Mouse (Mus musculus) MEL (cell line): ENCODE results near the gene Brsk1. TPM values are rescaled to one million over a fixed set of nuclear protein-coding genes. Genes with fewer than 3 reads are reported as not detected.

ENCODE experiments used
- DNase-seq: peaks from one replicate; pipeline ENCODE4 v3.0.0; 2011; ENCODE audit warnings: low read depth, low spot score
- H3K27ac ChIP-seq: 2 replicates; pipeline ENCODE4 v1.5.1; 2012; ENCODE audit warnings: low read depth, mild to moderate bottlenecking, control low read depth, low read length, moderate library complexity; ENCODE audit not compliant: control insufficient read depth
- H3K27me3 ChIP-seq, 2 experiments: fragments of 150-350 bp in 1 of 2; sonication (generic) in 1 of 2; 2 replicates each; pipeline ENCODE4 v1.6.1; 2012; ENCODE audit warnings: low read length in 2 of 2, mild to moderate bottlenecking in 2 of 2, improper control_type of control experiment in 1 of 2, moderate library complexity in 1 of 2; ENCODE audit not compliant: insufficient read depth in 2 of 2, control insufficient read depth in 1 of 2
- H3K36me3 ChIP-seq, 2 experiments: 2 replicates each; pipeline ENCODE4 v1.6.1; 2012 to 2014; ENCODE audit warnings: low read length in 2 of 2, improper control_type of control experiment in 1 of 2, inconsistent platforms in 1 of 2, mild to moderate bottlenecking in 1 of 2; ENCODE audit not compliant: insufficient read depth in 2 of 2, control insufficient read depth in 1 of 2
- H3K4me1 ChIP-seq, 2 experiments: fragments of 150-350 bp in 1 of 2; sonication (generic) in 1 of 2; 2 replicates each; pipeline ENCODE4 v1.6.1; 2012; ENCODE audit warnings: low read length in 2 of 2, improper control_type of control experiment in 1 of 2, mild to moderate bottlenecking in 1 of 2; ENCODE audit not compliant: insufficient read depth in 2 of 2, control insufficient read depth in 1 of 2
- H3K4me3 ChIP-seq, 2 experiments: fragments of 150-350 bp in 1 of 2; sonication (generic) in 1 of 2; 2 replicates each; pipeline ENCODE4 v1.5.1; 2012; ENCODE audit warnings: low read depth in 2 of 2, low read length in 2 of 2, mild to moderate bottlenecking in 2 of 2, moderate library complexity in 2 of 2, control low read depth in 1 of 2, improper control_type of control experiment in 1 of 2; ENCODE audit not compliant: control insufficient read depth in 1 of 2, insufficient read depth in 1 of 2
- H3K79me2 ChIP-seq: 2 replicates; pipeline ENCODE4 v1.6.1; 2012; ENCODE audit warnings: mild to moderate bottlenecking, low read length, moderate library complexity; ENCODE audit not compliant: control insufficient read depth, poor library complexity, insufficient read depth
- H3K9ac ChIP-seq: 2 replicates; pipeline ENCODE4 v1.6.1; 2012; ENCODE audit warnings: low read depth, mild to moderate bottlenecking, control low read depth, low read length, moderate library complexity; ENCODE audit not compliant: control insufficient read depth, poor library complexity, severe bottlenecking
- H3K9me3 ChIP-seq: fragments of 150-350 bp; sonication (generic); replicated peaks from 2 replicates; pipeline ENCODE4 v1.6.1; 2012; ENCODE audit warnings: mild to moderate bottlenecking, low read length, improper control_type of control experiment, moderate library complexity; ENCODE audit not compliant: insufficient read depth
- BHLHE40 ChIP-seq: IDR thresholded peaks from 2 replicates; pipeline ENCODE4 v1.6.1; 2012; ENCODE audit warnings: low read depth, mild to moderate bottlenecking, inconsistent platforms, low read length, improper control_type of control experiment, borderline replicate concordance
- CTCF ChIP-seq, 3 experiments: IDR thresholded peaks in 2 of 3; conservative IDR thresholded peaks in 1 of 3; 2 replicates each; pipeline ENCODE4 v1.5.1; 2011 to 2012; ENCODE audit warnings: low read length in 3 of 3, low read depth in 2 of 3, mild to moderate bottlenecking in 2 of 3, improper control_type of control experiment in 1 of 3, inconsistent platforms in 1 of 3, mixed read lengths in 1 of 3, moderate library complexity in 1 of 3; ENCODE audit not compliant: control insufficient read depth in 1 of 3, insufficient read depth in 1 of 3, poor library complexity in 1 of 3, severe bottlenecking in 1 of 3
- ETS1 ChIP-seq: IDR thresholded peaks from 2 replicates; pipeline ENCODE4 v1.6.1; 2012; ENCODE audit warnings: low read depth, mild to moderate bottlenecking, inconsistent platforms, low read length, improper control_type of control experiment, moderate library complexity
- GATA1 ChIP-seq: IDR thresholded peaks from 2 replicates; pipeline ENCODE4 v1.6.1; 2011; ENCODE audit warnings: low read depth, low read length, improper control_type of control experiment
- HCFC1 ChIP-seq: IDR thresholded peaks from 2 replicates; pipeline ENCODE4 v1.6.1; 2012; ENCODE audit warnings: low read depth, mild to moderate bottlenecking, inconsistent platforms, low read length, improper control_type of control experiment, moderate library complexity
- JUND ChIP-seq: IDR thresholded peaks from 2 replicates; pipeline ENCODE4 v1.6.1; 2011; ENCODE audit warnings: low read depth, mild to moderate bottlenecking, improper control_type of control experiment, low read length
- MEF2A ChIP-seq: IDR thresholded peaks from 2 replicates; pipeline ENCODE4 v1.6.1; 2014; ENCODE audit warnings: low read depth, mild to moderate bottlenecking, inconsistent platforms, low read length, improper control_type of control experiment; ENCODE audit not compliant: poor library complexity, insufficient replicate concordance, severe bottlenecking; ENCODE audit errors: extremely low read depth
- MXI1 ChIP-seq: IDR thresholded peaks from 2 replicates; pipeline ENCODE4 v1.6.1; 2011; ENCODE audit warnings: mild to moderate bottlenecking, low read depth, low read length, improper control_type of control experiment
- MYB ChIP-seq: IDR thresholded peaks from 2 replicates; pipeline ENCODE4 v1.6.1; 2011; ENCODE audit warnings: mild to moderate bottlenecking, low read depth, low read length, improper control_type of control experiment
- NELFE ChIP-seq: IDR thresholded peaks from 2 replicates; pipeline ENCODE4 v1.6.1; 2011; ENCODE audit warnings: low read depth, low read length, improper control_type of control experiment
- POLR2AphosphoS5 ChIP-seq: IDR thresholded peaks from 2 replicates; pipeline ENCODE4 v1.6.1; 2012; ENCODE audit warnings: low read depth, borderline replicate concordance, mild to moderate bottlenecking, inconsistent platforms, low read length, moderate library complexity, mixed read lengths
- RAD21 ChIP-seq: IDR thresholded peaks from 2 replicates; pipeline ENCODE4 v1.6.1; 2011; ENCODE audit warnings: mild to moderate bottlenecking, low read depth, low read length, improper control_type of control experiment
- SIN3A ChIP-seq: IDR thresholded peaks from 2 replicates; pipeline ENCODE4 v1.6.1; 2012; ENCODE audit warnings: low read length, improper control_type of control experiment, inconsistent platforms
- SMC3 ChIP-seq: IDR thresholded peaks from 2 replicates; pipeline ENCODE4 v1.6.1; 2011; ENCODE audit warnings: low read depth, low read length, improper control_type of control experiment
- TBP ChIP-seq: IDR thresholded peaks from 2 replicates; pipeline ENCODE4 v1.8.0; 2011; ENCODE audit warnings: low read depth, low read length, improper control_type of control experiment
- ZC3H11A ChIP-seq: IDR thresholded peaks from 2 replicates; pipeline ENCODE4 v1.6.1; 2012; ENCODE audit warnings: low read depth, mild to moderate bottlenecking, inconsistent platforms, low read length, improper control_type of control experiment
- polyA plus RNA-seq, 2 experiments: library from polyadenylated mRNA; stranded (reverse) in 1 of 2; unstranded in 1 of 2; fragments of >175 nt in 1 of 2; fragments of >200 nt in 1 of 2; gene quantifications; 2 replicates each; pipeline versions ENCODE4 v1.2.1 to v1.2.4; 2012; ENCODE audit warnings: low replicate concordance in 2 of 2, low read depth in 1 of 2; ENCODE audit not compliant: insufficient read length in 2 of 2, insufficient read depth in 1 of 2, missing spikeins in 1 of 2
- total RNA-seq: library from RNA; depleted of rRNA; stranded (reverse); fragments of 300-350 nt; gene quantifications from 2 replicates; pipeline ENCODE4 v1.2.3, GENCODE M21; 2012

Gene Brsk1
- total and polyA plus RNA-seq, 3 experiments: 0.06 TPM; not detected in 2

GRCm38 (mm10) chr7:4703195-4703594 is 12.8 kb downstream of the Brsk1 start:
- no peak for DNase-seq
- no peaks in the 10 kb centered on the region for H3K4me1 ChIP-seq
- no peak overlapping the region for H3K9ac ChIP-seq
- no peak overlapping the region for H3K4me3 ChIP-seq
- TF ChIP-seq POLR2AphosphoS5 (no peak), SMC3 (peak; percentile 16; the same call in 1 of the 2 replicates), RAD21 (no peak; the same call in none of the 2 replicates), GATA1 (no peak), JUND (no peak)
- no peaks in the 10 kb centered on the region for H3K36me3 ChIP-seq
- H3K27me3 ChIP-seq: peaks cover 3 to 11% of the 10 kb centered on the region in 2 experiments
- no peaks in the 10 kb centered on the region for H3K9me3 ChIP-seq
- no peaks in the 10 kb centered on the region for H3K79me2 ChIP-seq
- no peak overlapping the region for H3K27ac ChIP-seq

GRCm38 (mm10) chr7:4705098-4705497 is 14.7 kb downstream of the Brsk1 start:
- DNase-seq: peak; percentile 78
- TF ChIP-seq MXI1 (no peak), CTCF (IDR thresholded peaks at IDR 0.05 in 2 of 3, conservative IDR thresholded peaks at IDR 0.05 in 1 of 3; ENCODE audit: control insufficient read depth in 1 of 3, insufficient read depth in 1 of 3, low read depth in 2 of 3, low read length in 3 of 3, poor library complexity in 1 of 3, severe bottlenecking in 1 of 3) (peak; percentile 77 to 92 (median 84)), SMC3 (peak; percentile 84), BHLHE40 (peak; percentile 29; the same call in 1 of the 2 replicates), RAD21 (peak; percentile 89), SIN3A (peak; percentile 32; the same call in 1 of the 2 replicates), ZC3H11A (peak; percentile 84), HCFC1 (peak; percentile 46; the same call in 1 of the 2 replicates), TBP (peak; percentile 81), NELFE (no peak)
- TF ChIP-seq, all 39 proteins: peak for 8
- Histone ChIP-seq H3K4me3 (peak overlapping the region in 1 of 2 experiments; percentile 33; a peak in 2 of 4 replicates), H3K27me3 (peaks cover 0 to 3% of the 10 kb centered on the region in 2 experiments; a peak in 2 of 4 replicates), H3K27ac (no peak overlapping the region), H3K79me2 (no peaks in the 10 kb centered on the region), H3K4me1 (no peaks in the 10 kb centered on the region), H3K9me3 (no peaks in the 10 kb centered on the region), H3K9ac (peak overlapping the region; percentile 64), H3K36me3 (no peaks in the 10 kb centered on the region)

- DNase-seq: no peak
- H3K4me3 ChIP-seq: no peak overlapping the region
- no peaks in the 10 kb centered on the region for H3K36me3 ChIP-seq
- H3K27ac ChIP-seq: no peak overlapping the region
- H3K4me1 ChIP-seq: 0 out of 4 replicates have a peak, but pooled peaks cover 0 to 2% of the 10 kb centered on the region in 2 experiments
- H3K79me2 ChIP-seq: no peaks in the 10 kb centered on the region
- H3K9me3 ChIP-seq: no peaks in the 10 kb centered on the region
- TF ChIP-seq ETS1 (no peak), MYB (no peak), MEF2A (no peak)
- H3K27me3 ChIP-seq: no peaks in the 10 kb centered on the region
- no peak overlapping the region for H3K9ac ChIP-seq
Measured at GRCm38 (mm10) chr7:4712594-4712993, 22.2 kb downstream of the Brsk1 start.
